Mouse (Mus musculus) left cerebral cortex, adult 18-20 months (tissue): ENCODE measurements around the gene Agtrap. TPM values are rescaled to one million over a fixed set of nuclear protein-coding genes. Genes with fewer than 3 reads are reported as not detected.

Experiments used
- DNase-seq, 2 experiments: peaks; one replicate each; pipeline ENCODE4 v3.0.0; 2021 to 2022; ENCODE audit warnings: low spot score in 2 of 2, mixed read lengths in 1 of 2
- total RNA-seq, 2 experiments: library from RNA; stranded (reverse); gene quantifications; 2 replicates each; pipeline ENCODE4 v1.2.3; 2021

The Agtrap gene
- total RNA-seq, 2 experiments from 2014 or later = 6.6 to 10.1 TPM

DNA sequence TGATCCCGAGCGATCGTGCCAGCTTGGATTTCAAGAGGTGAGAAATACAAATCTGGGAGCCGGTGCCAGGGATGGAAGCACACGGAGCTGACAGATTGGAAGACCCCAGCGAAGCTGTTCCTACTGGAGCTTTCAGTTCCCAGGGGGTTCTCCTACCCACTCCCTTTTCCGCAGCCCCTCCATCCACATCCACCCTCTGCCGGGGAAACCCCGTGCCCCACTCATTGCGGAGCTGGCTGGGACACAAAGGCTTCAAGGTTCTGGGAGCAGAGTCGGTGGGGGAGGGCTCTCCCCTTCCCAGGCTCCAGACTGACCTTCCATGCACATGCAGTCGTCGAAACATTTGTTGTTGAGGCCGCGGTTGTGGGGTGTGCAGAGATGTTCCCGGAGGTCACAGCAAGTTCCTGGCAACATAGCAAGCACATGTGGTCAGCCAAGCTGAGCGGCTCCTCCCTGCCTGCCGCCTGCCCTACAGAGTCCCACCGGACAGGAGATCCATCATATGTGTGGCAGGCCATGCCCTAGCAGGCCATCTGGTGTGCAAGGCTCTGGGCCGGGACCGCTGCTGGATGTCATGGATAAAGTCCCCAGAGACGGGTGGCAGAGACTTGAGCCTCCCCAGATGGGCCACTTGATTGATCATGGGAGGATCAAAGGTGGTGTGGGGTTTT, 19.9 kb upstream of the Agtrap start:
- DNase-seq = no peak

GRCm38 (mm10) chr4:148104146-148104545, 16.3 kb upstream of the Agtrap start:
- DNase-seq = no peak

GRCm38 (mm10) chr4:148101801-148102527, 14.1 kb upstream of the Agtrap start:
- peak; percentile 70 to 74 for DNase-seq

DNA sequence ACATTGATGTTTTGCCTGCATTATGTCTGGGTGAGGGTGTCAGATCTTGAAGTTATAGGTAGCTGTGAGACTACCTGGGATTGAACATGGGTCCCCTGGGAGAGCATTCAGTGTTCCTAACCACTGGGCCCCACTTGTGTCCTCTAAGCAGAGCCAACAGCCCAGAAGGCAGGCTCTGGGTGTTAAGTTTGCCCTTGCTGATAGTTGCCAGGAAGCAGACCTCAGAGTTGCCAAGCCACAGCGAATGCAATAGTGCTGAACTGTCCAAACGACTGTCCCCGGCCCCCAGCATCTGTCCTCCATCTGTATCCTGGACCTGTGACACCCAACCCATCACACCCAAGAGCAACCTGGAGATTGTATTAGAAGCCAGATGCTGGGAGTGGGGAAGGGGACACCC, 10.8 kb upstream of the Agtrap start:
- DNase-seq = no peak

DNA sequence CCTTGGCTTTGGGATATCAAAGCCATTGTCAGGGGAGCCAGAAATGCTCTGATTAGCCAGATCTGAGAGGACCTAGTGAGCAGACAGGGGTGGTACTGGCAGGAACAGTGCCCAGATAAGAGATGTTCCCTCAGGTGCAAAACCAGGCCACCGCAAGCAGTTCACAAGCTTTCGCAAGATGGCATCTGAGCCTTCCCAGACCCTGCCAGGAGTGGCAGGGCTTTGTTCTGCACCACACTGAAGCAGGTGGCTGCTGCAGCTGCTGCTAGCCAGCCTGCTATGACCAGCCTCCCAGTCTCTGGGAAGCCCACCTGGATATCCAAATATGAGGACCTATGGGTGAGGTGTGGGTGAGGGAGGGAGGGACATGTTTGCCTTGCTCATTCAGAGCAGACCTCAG, 10.1 kb upstream of the Agtrap start:
- DNase-seq = no peak

GRCm38 (mm10) chr4:148095081-148095480, 7.2 kb upstream of the Agtrap start:
- no peak for DNase-seq

DNA sequence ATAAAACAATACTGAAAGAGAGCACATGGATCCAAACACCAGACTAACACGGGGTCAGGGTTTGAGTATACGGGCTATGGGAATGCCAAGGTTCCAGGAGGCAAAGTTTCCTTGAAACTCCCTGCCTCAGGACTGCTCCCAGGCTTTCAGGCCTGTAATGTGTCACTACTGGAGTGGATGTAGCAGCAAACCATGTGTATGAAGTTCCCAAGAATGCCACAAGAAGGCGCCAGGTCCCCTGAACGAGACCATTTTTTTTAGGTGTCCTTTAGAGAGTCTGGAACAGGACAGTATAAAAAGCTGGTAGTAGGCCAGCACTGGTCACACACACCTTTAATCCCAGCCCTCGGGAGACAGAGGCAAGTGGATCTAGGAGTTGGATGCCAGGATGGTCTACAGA, 6.3 kb upstream of the Agtrap start:
- no peak for DNase-seq

DNA sequence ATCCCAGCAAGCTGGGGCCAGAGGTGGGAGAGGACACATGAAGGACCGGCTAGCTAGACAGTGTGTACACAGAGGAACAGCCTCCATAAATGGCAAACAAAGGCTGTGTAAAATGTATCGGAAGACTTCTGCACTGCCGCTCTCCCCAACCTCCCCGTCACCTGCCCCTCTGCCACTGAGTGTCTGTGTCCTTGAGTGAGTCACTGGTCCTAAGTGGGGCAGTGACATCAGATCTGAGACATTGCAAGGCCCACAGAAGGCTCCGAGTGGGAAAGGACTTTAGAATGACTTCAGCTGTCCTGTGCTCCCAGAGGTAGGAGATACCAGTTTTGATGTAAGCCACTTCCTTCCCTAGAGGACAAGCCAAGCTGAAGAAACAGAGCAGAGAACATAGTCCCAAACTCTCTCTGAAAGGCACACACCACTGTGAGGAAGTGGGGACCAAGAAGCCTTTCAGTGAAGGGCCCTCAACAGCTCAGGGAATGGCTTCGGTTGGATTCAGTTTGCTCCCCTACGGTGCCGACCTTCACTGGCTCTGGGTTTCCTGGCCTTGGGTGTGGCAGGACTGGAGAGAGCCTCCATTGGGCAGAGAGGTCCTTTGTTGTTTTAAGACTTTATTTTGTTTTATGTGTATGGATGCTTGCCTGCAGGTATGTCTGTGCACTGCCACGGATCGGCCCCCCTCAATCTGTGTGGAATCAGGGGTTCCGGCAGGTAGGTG, 4.9 kb upstream of the Agtrap start:
- DNase-seq = no peak

GRCm38 (mm10) chr4:148091181-148091580, 3.4 kb upstream of the Agtrap start:
- DNase-seq = no peak

- no peak for DNase-seq
Measured at GRCm38 (mm10) chr4:148089166-148089565, 1.3 kb upstream of the Agtrap start.

DNA sequence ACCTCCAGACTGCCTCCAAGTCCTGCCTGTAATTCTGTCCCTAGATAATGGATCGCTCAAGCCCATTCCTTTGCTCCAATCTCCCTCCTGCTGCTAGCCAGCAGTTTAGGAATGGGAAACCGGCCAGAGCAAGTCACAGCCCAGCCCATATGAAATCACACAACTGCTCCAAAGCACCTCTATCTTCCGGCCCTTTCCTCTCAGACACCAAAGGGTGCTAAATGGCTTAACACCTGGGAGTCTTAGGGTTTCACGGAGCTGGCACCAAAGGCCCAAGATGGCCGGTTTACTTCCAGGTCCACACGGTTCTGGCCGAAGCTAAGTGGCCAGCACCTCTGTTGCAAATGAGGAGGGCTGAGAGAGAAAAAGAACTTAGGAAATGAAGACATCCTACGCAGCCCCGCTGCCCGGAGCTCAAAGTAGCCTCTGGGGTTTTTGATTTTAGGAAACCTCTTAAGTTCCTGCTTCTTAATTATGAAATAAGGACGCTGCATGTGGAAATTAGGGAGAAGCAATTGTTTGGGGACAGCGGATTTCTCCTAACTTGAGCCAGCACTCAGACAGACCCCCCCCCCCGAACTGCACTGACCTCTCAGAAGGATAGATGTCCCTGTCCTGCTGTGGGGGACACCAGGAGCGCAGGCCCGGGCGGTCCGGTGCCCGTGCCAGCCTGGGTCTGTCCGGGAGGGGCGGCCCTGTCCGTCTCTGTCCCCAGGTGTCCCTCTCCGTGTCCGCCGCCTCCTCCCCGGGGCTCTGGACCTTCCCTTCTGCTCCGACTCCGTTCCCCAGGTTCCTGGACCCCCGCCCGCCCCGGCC, 532 bp downstream of the Agtrap start:
- no peak for DNase-seq

- DNase-seq = no peak
Measured at GRCm38 (mm10) chr4:148085907-148086305, 1.9 kb downstream of the Agtrap start.

- DNase-seq = no peak
Measured at GRCm38 (mm10) chr4:148085131-148085906, 2.5 kb downstream of the Agtrap start.

DNA sequence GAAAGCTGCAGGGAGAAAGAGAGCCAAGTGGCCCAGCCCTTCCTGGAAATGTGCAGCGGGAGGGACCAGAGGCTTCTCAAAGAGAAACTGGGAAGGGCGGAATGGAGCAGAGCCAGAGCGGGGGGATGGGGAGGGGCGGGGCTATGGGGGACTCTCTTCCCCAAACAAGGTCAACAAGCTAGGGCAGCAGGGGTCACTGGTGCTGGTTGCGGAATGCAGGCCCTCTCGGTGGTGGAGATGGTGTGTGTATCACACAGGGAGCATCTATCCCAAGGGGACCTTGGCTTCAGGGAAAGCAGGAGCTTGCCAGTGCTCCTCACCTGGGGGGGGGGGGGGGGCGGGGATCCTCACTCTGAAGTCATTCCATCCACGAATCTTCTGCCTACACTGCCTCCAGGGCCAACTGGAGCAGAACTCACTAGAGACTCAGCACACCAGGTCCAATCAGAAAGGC, 3.5 kb downstream of the Agtrap start:
- no peak for DNase-seq

DNA sequence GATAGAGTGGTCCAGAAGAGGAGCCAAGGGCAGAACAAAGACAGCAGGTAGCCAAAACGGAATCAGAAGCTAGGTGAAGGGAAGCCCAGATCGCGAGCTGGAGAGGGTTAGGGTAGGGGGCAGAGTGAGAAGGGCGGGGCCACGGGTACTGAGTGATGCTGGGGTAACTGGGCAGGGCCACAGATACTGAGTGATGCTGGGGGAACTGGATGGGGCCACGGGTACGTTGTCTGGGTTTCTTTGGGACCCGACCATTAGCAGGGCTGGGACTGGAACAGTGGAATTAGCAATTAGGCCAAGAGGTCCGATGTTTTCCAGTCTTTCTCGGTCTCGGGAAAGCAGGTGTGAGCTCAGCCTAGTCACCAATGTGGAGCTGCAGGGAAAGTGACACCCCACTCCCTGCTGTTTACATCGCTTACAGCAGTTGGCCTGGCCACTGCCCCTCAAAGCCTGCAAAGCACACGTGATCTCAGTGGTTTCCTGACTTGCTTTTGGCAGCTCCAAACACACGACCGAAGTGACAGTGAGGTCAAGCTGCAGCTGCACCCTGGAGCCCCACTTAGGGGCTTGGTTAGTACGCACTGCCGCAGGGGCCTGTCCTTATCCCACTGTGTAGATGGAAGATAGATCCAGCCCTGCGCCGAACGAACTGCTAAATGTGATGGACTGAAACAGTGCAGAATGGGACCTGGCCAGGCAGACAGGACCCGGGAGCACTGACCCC, 4.5 kb downstream of the Agtrap start:
- no peak for DNase-seq

DNA sequence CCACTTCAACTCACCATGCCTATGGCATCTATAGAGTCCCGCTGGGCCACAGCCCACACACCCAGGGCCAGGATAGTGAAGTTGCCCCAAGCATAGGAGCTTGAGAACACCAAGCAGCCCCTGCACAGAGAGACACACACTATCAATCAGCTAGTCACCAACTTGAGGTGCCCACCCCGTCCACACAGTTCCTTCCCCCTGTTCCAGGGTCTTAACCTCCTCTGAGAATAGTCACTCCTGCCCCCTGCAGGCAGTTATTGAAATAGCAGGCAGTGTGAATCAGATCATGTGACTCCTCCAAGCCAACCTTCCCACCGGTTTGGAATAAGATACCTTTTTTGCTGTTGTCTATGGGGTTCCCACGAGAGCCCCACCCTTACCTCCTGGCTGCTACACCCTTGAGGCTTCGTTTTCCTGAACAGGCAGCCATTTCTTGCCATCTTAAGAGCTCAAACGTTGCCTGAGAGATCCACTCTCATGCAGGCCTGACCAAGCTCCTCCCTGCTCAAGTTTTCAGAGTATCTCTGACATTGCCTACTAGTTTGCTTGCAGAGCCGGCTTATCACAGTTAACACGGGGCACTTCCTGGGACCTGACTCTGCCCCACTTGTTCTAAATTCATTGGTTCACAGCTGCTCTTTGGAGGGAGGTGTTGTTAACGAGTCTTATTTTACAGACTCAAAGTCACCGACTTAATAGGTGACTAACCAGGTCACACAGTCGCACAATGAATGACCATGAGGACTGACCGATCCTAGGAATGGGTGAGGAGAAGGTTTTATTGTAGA, 5.4 kb downstream of the Agtrap start:
- DNase-seq = peak; percentile 41 to 52

- DNase-seq = no peak
Measured at GRCm38 (mm10) chr4:148081201-148081600, 6.6 kb downstream of the Agtrap start.

GRCm38 (mm10) chr4:148080597-148080973, 7.2 kb downstream of the Agtrap start:
- DNase-seq = no peak
